Mouse (Mus musculus): ENCODE results near the gene Rex2.
"Not testable (repeated sequence)": the region's sequence is repeated elsewhere in the genome, so short reads cannot be mapped to it uniquely, and the experiment has no call there.

Gene Rex2

DNA sequence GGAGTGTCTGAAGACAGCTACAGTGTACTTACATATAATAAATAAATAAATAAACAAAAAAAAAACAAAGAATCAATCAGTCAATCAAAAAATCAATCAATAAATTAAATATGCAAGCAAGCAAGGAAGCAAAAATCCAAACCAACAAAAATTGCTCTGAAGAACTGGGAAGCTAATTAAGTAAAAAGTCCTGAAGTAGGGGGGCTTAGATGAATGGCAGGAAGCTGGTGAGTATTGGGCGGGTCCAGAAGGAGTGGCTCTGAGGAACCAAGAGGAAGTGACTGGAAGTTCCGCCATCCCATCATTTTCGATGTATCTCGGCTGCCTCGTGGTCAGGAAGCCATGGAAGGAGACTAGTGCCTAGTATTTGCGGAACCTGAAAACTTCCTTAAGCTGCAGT is at the start of gene Rex2:
TSS of gene Rex2 (plus strand) at position 301 of the 400 bp plus-strand sequence.
- DNase-seq (ENCODE audit: low read depth): not testable (repeated sequence)

DNA sequence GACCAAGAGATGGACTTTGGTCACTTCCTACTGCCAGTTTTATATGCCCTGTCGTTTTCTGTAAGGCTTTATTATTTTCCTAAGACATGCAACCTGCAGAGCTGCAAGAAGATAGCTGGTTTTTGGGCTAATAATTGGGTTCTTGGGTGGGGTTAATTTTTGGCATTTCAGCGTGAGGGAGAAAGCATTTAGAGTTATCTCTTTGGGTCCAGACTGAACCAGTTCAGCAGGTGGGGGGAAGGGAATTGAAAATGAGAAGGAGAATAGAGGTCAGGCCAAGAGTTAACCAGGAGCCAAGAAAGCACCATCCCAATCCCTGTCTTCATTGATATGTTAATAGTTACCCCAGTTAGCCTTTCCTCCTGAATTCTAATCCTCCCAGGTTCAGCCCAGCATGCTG is 45.1 kb upstream of the Rex2 start:
- not testable (repeated sequence) for DNase-seq (ENCODE audit: low read depth)

DNA sequence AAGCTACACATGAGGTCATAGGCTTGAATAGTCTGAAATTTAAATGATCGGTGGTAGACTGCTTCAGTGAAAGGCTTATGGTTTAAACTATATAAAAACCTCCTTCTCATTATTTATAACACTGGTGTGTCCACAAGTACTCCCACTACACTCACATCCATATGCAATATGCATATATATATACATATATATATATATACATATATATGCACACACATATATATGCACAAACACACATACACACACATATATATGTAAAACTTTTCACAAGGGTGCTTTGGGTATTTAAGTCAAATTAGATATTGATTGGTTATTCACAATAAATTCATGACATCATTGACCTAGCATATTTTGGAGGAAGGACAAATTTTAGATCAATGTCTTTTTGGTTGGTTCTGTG is 3.2 kb upstream of the Rex2 start:
- not testable (repeated sequence) for DNase-seq (ENCODE audit: low read depth)

DNA sequence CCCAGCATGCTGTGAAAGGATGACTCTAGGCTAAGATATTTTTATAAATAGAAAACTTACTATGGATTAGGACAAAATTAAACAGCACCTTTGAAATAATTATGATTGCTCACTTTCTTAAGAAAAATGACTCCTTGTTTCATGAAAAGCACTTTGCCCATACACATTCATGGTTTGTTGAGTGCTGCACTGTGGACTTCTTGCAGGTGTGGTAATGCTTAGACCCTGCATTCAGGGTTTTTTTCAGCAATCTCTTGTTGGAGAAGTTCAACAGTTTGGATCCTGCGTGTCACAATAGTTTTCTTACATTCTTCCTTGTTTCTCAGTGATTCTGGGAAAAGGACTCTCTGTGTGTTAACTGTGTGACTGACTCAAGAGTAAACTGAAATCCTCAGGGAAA is 4.7 kb downstream of the Rex2 start:
- not testable (repeated sequence) for DNase-seq (ENCODE audit: low read depth)

DNA sequence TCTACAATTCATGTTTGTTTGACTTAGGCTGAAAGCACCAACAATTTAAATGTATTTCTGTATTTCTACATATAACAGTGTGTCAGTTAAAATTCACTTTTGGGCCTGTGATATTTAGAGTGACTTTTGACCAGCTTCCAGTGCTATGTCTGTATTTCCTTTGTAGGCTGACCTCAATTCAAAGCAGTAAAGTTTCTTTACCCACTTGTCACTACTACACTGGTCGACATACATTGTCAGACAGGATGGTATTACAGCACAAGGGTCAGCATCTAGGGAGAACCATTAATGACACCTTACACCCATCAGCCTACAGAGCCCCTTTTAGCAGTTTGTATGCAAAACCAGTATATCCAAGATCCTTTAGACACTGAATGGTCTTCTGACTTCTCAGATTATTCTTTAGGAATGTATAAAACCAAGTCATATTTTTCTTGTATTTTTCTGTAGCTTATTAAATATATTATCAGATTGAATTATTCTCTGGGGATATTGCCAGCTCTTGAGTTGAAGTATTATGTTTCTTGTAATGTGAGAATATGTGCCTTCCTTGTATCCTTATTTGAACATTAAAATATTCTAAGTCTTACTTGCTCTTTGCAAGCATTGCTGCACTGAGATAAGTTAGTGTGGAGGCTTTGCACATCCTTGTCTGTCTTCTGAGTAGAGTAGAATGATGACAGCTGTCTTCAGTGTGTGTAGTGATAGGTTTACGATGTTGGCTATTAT is 9.8 kb downstream of the Rex2 start:
- DNase-seq (ENCODE audit: low read depth): not testable (repeated sequence)

DNA sequence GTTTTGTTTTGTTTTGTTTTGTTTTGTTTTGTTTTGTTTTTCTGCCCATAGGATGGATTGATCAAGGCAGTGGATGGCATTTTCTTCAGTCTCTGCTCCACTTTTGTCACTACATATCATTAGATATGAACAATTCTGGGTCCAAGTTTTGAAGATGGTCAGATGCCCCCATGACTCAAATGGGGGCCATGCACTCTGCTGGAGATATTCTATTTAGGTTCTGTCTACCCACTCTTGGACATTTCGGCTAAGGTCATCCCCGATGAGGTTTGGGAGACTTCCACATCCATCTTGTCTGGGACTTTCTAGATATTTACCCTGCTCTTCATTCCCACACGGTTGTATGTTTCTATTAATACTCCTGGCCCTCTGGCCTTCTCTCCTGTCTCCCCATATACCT is 42.1 kb downstream of the Rex2 start:
- DNase-seq (ENCODE audit: low read depth): not testable (repeated sequence)

DNA sequence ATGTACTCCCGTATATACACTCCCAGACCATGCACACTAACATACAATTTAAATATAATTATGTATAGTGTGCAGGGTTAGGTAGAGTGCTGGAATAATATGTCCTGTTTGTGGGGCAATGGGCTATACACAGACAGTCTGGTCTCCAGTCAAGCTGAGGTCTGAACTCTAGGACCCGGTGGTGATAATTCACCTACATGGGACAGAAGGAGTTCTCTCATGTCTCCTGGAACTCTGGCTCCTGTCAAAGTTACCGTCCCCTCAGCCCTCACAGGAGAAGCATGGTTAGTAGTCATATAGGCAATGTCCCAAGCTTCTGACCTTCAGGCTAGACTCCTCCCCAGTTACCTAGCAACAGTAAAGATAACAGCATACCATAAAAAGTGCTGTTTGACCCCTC is 44.2 kb downstream of the Rex2 start:
- DNase-seq (ENCODE audit: low read depth): not testable (repeated sequence)

DNA sequence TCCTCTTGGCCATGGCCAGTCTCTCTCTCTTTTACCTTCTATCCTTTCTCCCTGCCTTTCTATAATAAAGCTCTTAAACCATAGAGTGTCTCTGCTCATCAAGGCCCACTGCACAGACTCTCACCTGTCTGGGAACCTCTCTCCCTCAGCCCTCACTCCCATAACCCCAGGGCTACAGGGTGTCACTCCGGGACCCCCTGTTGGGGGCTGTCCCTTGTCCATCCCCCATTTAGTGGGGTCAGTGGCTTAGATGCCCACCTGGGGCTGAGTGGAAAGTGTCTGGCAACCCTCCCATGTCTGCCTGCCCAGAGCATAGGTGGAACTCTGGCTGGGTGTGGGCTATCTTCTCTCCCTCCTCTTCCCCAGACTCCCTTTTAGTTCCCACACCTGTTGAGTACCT is 44.7 kb downstream of the Rex2 start:
- not testable (repeated sequence) for DNase-seq (ENCODE audit: low read depth)

DNA sequence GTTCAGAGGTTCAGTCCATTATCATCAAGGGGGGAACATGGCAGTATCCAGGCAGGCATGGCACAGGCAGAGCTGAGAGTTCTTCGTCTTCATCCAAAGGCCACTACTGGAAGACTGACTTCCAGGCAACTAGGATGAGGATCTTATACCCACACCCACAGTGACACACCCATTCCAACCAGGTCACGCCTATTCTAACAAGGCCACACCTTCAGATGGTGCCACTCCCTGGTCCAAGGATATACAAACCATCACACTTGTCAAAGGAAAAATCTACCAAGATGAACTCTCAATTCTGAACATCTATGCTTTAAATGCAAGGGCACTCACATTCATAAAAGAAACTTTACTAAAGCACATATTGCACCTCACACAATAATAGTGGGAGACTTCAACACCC is 74.0 kb downstream of the Rex2 start:
- DNase-seq (ENCODE audit: low read depth): not testable (repeated sequence)

DNA sequence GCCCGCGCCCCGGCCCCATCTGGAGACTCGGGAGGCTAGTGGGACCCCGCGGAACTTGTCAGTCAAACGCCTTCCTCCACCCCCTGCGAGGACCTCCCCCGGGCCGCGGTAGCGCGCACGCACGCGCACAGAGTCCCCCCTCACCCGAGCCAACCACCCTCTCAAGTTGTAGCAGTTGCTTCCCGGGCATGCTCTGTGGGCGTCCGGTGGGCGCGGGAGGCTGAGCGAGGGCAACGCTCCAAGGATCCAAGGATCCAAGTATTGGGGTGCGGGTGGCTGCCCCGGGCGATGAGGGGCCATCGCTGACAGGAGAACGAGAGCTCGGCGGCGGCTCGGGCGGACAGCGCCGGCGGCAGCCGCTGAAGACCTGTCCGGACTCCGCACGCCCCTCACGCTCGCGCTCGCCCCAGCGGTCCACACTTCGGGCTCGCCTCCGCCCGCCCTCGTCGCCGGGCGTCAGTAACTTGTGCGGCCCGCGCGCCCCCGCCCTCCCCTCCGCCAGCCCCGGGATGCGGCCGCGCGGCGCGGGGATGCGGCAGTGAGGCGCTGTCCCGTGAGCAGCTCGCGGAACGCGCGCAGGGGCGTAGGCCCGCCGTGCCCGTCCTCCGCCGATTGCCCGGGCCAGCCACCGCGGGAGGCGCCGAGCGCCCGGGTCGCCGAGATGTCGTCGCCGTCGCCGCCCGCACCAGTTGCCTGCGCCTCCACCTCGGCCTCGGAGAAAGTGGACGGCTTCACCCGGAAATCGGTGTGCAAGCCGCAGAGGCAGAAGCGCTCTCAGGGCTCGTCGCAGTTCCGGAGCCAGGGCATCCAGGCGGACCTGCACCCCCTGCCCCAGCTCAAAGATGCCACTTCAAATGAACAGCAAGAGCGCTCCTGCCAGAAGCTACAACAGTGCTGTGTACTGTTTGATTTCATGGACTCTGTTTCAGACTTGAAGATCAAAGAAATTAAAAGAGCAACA is 80.3 kb downstream of the Rex2 start:
- not testable (repeated sequence) for DNase-seq (ENCODE audit: low read depth)

DNA sequence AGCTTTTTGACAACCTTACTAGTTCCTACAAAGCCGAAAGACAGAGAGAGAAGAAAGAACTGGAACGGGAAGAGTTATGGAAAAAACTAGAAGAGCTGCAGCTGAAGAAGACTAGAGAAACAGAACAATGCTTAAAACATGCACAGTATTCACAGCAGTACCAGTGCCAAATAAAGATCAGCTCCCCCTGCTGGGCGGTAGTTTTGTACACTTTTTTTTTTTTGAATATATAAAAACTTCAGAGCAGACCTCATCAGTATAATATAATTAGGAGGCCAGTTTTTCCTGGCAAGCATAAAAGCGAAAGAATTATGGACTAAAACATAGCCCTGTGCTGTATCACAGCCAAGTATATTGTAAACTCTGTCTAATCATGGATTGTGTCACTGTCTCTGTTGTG is 82.2 kb downstream of the Rex2 start:
- not testable (repeated sequence) for DNase-seq (ENCODE audit: low read depth)

All from NIH3T3 (cell line).